Mouse (Mus musculus): Measurements from ENCODE around the gene Ska2.

DNA sequence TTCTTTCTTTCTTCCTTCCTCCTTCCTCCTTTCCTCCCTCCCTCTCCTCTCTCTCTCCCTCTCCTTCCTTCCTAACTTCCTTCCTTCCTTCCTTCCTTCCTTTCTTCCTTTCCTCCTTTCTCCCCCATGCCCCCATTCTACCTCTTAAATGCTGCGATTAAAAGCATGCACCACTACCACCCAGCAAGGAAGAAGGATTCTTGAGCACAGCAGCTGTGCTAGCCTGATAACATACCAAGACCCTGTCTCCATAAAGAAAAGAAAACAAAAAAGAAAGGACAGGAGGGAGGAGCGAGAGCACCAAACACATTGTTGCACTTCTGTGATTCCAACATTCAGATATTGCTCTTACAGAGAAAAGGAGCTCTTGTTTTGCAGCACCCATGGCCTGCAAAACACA, 21.9 kb upstream of the Ska2 start:
- TF ChIP-seq ZC3H11A (IDR thresholded peaks at IDR 0.05; ENCODE audit: low read depth, low read length) (no peak), ZNF384 (IDR thresholded peaks at IDR 0.05; ENCODE audit: low read depth, low read length) (no peak), POLR2A (IDR thresholded peaks at IDR 0.05; ENCODE audit: low read depth, low read length) (no peak), KAT2A (IDR thresholded peaks at IDR 0.05; ENCODE audit: insufficient replicate concordance, low read length) (no peak), CTCF (conservative IDR thresholded peaks at IDR 0.05 in 1 of 2, IDR thresholded peaks at IDR 0.05 in 1 of 2; ENCODE audit: low read depth in 2 of 2, low read length in 2 of 2) (no peak), MAFK (IDR thresholded peaks at IDR 0.05; ENCODE audit: insufficient replicate concordance, low read length) (no peak), POLR2AphosphoS2 (IDR thresholded peaks at IDR 0.05; ENCODE audit: low read depth, low read length) (no peak), SIN3A (IDR thresholded peaks at IDR 0.05; ENCODE audit: low read length) (no peak), EP300 (IDR thresholded peaks at IDR 0.05; ENCODE audit: low read length) (no peak), HCFC1 (IDR thresholded peaks at IDR 0.05; ENCODE audit: low read depth, low read length) (no peak), CHD2 (IDR thresholded peaks at IDR 0.05; ENCODE audit: low read length) (no peak), TBP (conservative IDR thresholded peaks at IDR 0.05; ENCODE audit: low read depth, low read length) (no peak)
